Mouse (Mus musculus): Measurements from ENCODE around the gene Glrx3. TPM values are rescaled to one million over a fixed set of nuclear protein-coding genes. Genes with fewer than 3 reads are reported as not detected.

Gene Glrx3
- total and polyA plus RNA-seq, 2 experiments from 2014 or later = 88.1 to 162 TPM

- Histone ChIP-seq H3K36me3 (replicated peaks; ENCODE audit: control insufficient read depth, insufficient read depth, low read length) (no peaks in the 10 kb centered on the region), H3K9me3 (replicated peaks; ENCODE audit: control insufficient read depth, low read length) (no peaks in the 10 kb centered on the region), H3K4me1 (ENCODE audit: control insufficient read depth, insufficient read depth) (no peaks in the 10 kb centered on the region), H3K27me3 (ENCODE audit: control insufficient read depth, insufficient read depth, low read length) (no peaks in the 10 kb centered on the region), H3K27ac (ENCODE audit: low read depth) (no peak overlapping the region), H3K9ac (replicated peaks; ENCODE audit: low read depth, low read length) (no peak overlapping the region), H3K4me3 (ENCODE audit: low read depth, low read length) (no peak overlapping the region), H3K4me2 (ENCODE audit: low read depth, low read length) (no peak overlapping the region)
- DNase-seq (ENCODE audit: low spot score) (no peak), ATAC-seq (ENCODE audit: insufficient read depth, low read depth) (no peak)
- TF ChIP-seq EP300 (IDR thresholded peaks at IDR 0.05; ENCODE audit: low read depth) = no peak
- TF ChIP-seq CTCF (IDR thresholded peaks at IDR 0.05; ENCODE audit: low read depth) = no peak
- WGBS = 58% methylated on average over 8 of the region's 8 CpGs
Observed at GRCm38 (mm10) chr7:137492307-137492973, 55.0 kb downstream of the Glrx3 start.

- 73% methylated on average over 4 of the region's 4 CpGs for WGBS
- no peaks in the 10 kb centered on the region for H3K27me3 ChIP-seq (ENCODE audit: control insufficient read depth, insufficient read depth, low read length)
Observed at GRCm38 (mm10) chr7:137498736-137499135, 61.3 kb downstream of the Glrx3 start.

GRCm38 (mm10) chr7:137517588-137517987 is 80.2 kb downstream of the Glrx3 start:
- TF ChIP-seq EP300 (IDR thresholded peaks at IDR 0.05; ENCODE audit: low read depth) (no peak), CTCF (IDR thresholded peaks at IDR 0.05; ENCODE audit: low read depth) (no peak)
- H3K4me1 ChIP-seq (ENCODE audit: control insufficient read depth, insufficient read depth) = no peaks in the 10 kb centered on the region

More at GRCm38 (mm10) chr7:137498736-137499135, 61.3 kb downstream of the Glrx3 start:
- DNase-seq (ENCODE audit: low spot score) (no peak), ATAC-seq (ENCODE audit: insufficient read depth, low read depth) (no peak)
- no peak for TF ChIP-seq EP300 (IDR thresholded peaks at IDR 0.05; ENCODE audit: low read depth)
- no peak for TF ChIP-seq CTCF (IDR thresholded peaks at IDR 0.05; ENCODE audit: low read depth)
- Histone ChIP-seq H3K4me3 (ENCODE audit: low read depth, low read length) (no peak overlapping the region), H3K27ac (ENCODE audit: low read depth) (no peak overlapping the region), H3K4me1 (ENCODE audit: control insufficient read depth, insufficient read depth) (no peaks in the 10 kb centered on the region), H3K9ac (replicated peaks; ENCODE audit: low read depth, low read length) (no peak overlapping the region), H3K36me3 (replicated peaks; ENCODE audit: control insufficient read depth, insufficient read depth, low read length) (no peaks in the 10 kb centered on the region), H3K4me2 (ENCODE audit: low read depth, low read length) (no peak overlapping the region), H3K9me3 (replicated peaks; ENCODE audit: control insufficient read depth, low read length) (no peaks in the 10 kb centered on the region)

GRCm38 (mm10) chr7:137518028-137518576 is 80.7 kb downstream of the Glrx3 start:
- 53% methylated on average over 5 of the region's 5 CpGs for WGBS
- DNase-seq (ENCODE audit: low spot score) (no peak), ATAC-seq (ENCODE audit: insufficient read depth, low read depth) (no peak)
- no peak overlapping the region for H3K9ac ChIP-seq (replicated peaks; ENCODE audit: low read depth, low read length)
- no peaks in the 10 kb centered on the region for H3K4me1 ChIP-seq (ENCODE audit: control insufficient read depth, insufficient read depth)
- H3K9me3 ChIP-seq (replicated peaks; ENCODE audit: control insufficient read depth, low read length) = no peaks in the 10 kb centered on the region
- H3K36me3 ChIP-seq (replicated peaks; ENCODE audit: control insufficient read depth, insufficient read depth, low read length) = no peaks in the 10 kb centered on the region
- H3K4me3 ChIP-seq (ENCODE audit: low read depth, low read length) = no peak overlapping the region
- H3K4me2 ChIP-seq (ENCODE audit: low read depth, low read length) = no peak overlapping the region
- H3K27ac ChIP-seq (ENCODE audit: low read depth) = no peak overlapping the region
- TF ChIP-seq CTCF (IDR thresholded peaks at IDR 0.05; ENCODE audit: low read depth) (no peak), EP300 (IDR thresholded peaks at IDR 0.05; ENCODE audit: low read depth) (no peak)
- H3K27me3 ChIP-seq (ENCODE audit: control insufficient read depth, insufficient read depth, low read length) = no peaks in the 10 kb centered on the region

More at GRCm38 (mm10) chr7:137517588-137517987, 80.2 kb downstream of the Glrx3 start:
- H3K9me3 ChIP-seq (replicated peaks; ENCODE audit: control insufficient read depth, low read length) = no peaks in the 10 kb centered on the region
- H3K4me3 ChIP-seq (ENCODE audit: low read depth, low read length) = no peak overlapping the region
- H3K4me2 ChIP-seq (ENCODE audit: low read depth, low read length) = no peak overlapping the region
- H3K27me3 ChIP-seq (ENCODE audit: control insufficient read depth, insufficient read depth, low read length) = no peaks in the 10 kb centered on the region
- H3K27ac ChIP-seq (ENCODE audit: low read depth) = no peak overlapping the region
- DNase-seq (ENCODE audit: low spot score) (no peak), ATAC-seq (ENCODE audit: insufficient read depth, low read depth) (no peak)
- H3K36me3 ChIP-seq (replicated peaks; ENCODE audit: control insufficient read depth, insufficient read depth, low read length) = no peaks in the 10 kb centered on the region
- no peak overlapping the region for H3K9ac ChIP-seq (replicated peaks; ENCODE audit: low read depth, low read length)

Other genes with a start within 250 kb of the Glrx3 start
- gene Ebf3, start 123.2 kb upstream of the Glrx3 start, total RNA-seq (2014; rRNA removed; ENCODE audit: low replicate concordance) = 3.7 and 8.2 TPM in 2 replicates
- 0.97 and 1.1 TPM in 2 replicates for gene Ebf3, start 123.2 kb upstream of the Glrx3 start, polyA plus RNA-seq (2015; fragmentation: Nextera tagmentation; extraction: Ambion mirVana)
- gene 9430038I01Rik, start 26.9 kb upstream of the Glrx3 start, total RNA-seq (2014; rRNA removed; ENCODE audit: low replicate concordance) = 9.9 and 11.8 TPM in 2 replicates
- gene 9430038I01Rik, start 26.9 kb upstream of the Glrx3 start, polyA plus RNA-seq (2015; fragmentation: Nextera tagmentation; extraction: Ambion mirVana) = 15.0 and 16.7 TPM in 2 replicates

All from heart, postnatal 0 days (tissue).